Mouse (Mus musculus): ENCODE measurements around the gene Gm14744. TPM values are rescaled to one million over a fixed set of nuclear protein-coding genes. Genes with fewer than 3 reads are reported as not detected.
"Not testable (repeated sequence)": the region's sequence is repeated elsewhere in the genome, so short reads cannot be mapped to it uniquely, and the experiment has no call there.

Gm14744 gene
- total RNA-seq (2021), result not detected
- long read RNA-seq, experiment 1, result 0 reads
- long read RNA-seq, experiment 2, result 0 reads

- DNase-seq, result not testable (repeated sequence)
Observed at GRCm38 (mm10) chrX:77864458-77864857, at the start of gene Gm14744. Gene Gm14744, plus strand, starts transcription at chrX:77864758.

- DNase-seq, result no peak
Observed at GRCm38 (mm10) chrX:77853523-77853922, 11.0 kb upstream of the Gm14744 start, which contains the start of gene Pbsn. Gene Pbsn, minus strand, starts transcription at chrX:77853623.

- peak; percentile 4 for DNase-seq
Observed at GRCm38 (mm10) chrX:77880033-77880432, 15.5 kb downstream of the Gm14744 start.

Other genes with a start within 250 kb of the Gm14744 start
- gene Prkx, start 68.5 kb upstream of the Gm14744 start, total RNA-seq (2021), result 10 to 100 TPM; 12.6 to 14.3 TPM
- not detected for gene Pbsn, start 11.1 kb upstream of the Gm14744 start, total RNA-seq (2021)
- gene 5430402E10Rik, start 60.3 kb downstream of the Gm14744 start, total RNA-seq (2021), result not detected
- gene Obp1a, start 226.6 kb downstream of the Gm14744 start, total RNA-seq (2021), result not detected